Mouse (Mus musculus): ENCODE results near the gene Tubal3. TPM values are rescaled to one million over a fixed set of nuclear protein-coding genes. Genes with fewer than 3 reads are reported as not detected.
"Not testable (repeated sequence)": the region's sequence is repeated elsewhere in the genome, so short reads cannot be mapped to it uniquely, and the experiment has no call there.

The Tubal3 gene
- not detected for total RNA-seq (2021)
- long read RNA-seq, experiment 1 = 0 reads
- long read RNA-seq, experiment 2 = 0 reads

DNA sequence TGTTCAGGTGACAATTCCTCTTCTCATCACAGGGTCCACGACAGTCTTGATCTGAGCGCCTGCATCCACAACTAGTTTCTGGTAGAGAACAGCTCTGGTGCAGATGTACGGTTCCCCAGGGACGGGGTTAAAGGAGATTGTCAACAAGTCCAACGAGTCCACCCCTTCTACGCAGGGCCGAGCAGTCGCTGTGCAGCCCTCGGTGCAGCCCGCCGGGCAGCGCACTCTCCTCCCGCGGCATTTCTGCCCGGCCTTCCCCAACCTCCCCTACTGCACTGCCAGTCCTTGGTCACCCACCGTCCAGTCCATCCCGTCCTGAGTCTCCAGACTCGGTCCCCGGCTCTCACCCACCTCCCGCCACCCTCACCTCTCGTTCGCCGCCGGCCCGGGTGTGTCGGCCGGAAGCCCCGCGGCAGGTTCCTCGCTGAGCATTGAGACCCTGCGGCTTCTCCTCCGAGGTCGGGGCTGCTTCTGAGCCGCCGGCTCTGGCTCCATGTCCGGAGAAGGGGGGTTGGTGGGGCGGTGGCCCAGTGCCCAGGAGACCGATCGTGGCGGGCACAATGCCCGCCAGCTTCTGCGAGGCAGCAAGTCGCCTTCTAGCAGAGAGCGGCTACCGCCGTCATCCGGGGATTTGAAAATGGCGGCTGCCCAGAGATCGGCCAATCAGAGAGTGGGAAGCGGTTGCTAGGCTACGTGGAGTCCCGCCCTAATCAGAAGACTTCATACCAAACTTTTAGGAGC, at the start of gene Tubal3, which contains the start of gene Net1:
Tubal3 (plus strand) TSS at position 704 of the 741 bp plus-strand sequence.
Net1 (minus strand) TSS at position 650 of the 741 bp plus-strand sequence.
- peak; percentile 86 to 91 for DNase-seq
- intact Hi-C loops (cut with DNase I) = no loop called here

DNA sequence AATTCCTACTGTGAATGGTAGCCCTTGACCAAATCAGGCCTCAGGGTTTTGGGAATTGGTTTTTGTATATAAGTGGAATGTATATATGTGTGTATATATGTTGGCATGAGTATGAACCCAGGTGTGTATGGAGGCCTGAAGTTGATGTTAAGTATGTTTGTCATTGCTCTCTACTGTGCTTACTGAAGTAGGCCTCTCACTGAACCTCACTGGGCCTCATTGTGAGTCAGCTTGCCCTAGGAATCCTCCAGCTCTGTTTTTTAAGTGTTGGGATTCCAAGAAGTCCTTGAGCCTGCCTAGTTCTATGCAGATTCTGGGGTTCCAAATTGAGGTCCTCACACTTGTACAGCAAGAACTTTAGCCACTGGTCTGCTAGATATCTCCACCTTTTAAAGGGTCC, 48.2 kb upstream of the Tubal3 start:
- no peak for DNase-seq
- intact Hi-C loops (cut with DNase I) = no loop called here

DNA sequence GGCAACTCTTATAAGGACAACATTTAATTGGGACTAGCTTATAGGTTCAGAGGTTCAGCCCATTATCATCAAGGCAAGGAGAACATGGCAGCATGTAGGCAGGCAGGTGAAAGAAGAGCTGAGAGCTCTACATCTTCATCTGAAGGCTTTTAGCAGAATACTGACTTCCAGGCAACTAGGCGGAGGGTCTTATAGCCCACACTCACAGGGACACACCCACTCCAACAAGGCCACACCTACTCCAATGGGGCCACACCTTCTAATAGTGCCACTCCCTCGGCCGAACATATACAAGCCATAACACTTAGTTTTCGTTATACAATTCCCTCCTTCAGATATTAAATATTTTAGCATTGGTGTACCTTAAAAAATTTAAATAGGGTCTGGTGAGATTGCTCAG, 45.2 kb upstream of the Tubal3 start:
- DNase-seq = no peak
- intact Hi-C loops (cut with DNase I) = no loop called here

DNA sequence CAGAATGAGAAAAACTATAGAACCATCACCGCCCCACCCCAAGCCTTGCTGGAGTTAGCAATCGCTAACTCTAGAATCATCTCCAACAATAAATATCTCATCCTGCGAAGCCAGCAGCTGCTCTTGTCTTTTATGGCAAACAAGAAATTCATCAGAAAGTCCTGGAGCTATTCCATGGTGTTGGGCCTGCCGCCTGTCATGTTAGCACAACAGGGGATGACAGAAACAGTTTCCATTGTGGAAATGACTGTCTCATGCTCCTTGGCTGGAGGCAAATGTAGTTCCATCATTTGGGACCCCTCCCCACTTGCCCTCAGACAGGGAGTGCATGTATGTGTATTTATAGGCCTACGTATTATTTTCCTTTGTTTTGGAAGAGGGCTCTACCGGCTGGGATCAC, 41.6 kb upstream of the Tubal3 start:
- DNase-seq = no peak
- intact Hi-C loops (cut with DNase I) = no loop called here

DNA sequence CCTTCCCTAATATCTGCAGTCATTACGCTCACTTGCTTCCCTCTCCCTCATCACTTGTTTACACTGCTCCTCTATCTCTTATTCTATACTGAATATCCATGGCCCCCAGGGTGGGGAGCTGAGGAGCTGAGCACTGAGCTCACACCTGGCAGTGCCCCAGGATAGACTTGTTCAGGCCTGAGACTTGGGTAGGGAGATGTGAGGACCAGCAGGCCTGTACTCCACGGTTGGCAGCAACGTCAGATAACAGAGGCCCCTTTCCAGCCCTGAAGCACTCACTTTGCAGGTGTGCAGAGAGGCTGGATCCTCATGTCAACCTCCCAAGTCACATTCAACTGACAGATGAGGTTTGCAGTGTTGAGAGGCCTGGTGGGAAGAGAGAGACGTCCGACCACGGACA, 40.9 kb upstream of the Tubal3 start:
- intact Hi-C loops (cut with DNase I) = no loop called here
- DNase-seq = no peak

DNA sequence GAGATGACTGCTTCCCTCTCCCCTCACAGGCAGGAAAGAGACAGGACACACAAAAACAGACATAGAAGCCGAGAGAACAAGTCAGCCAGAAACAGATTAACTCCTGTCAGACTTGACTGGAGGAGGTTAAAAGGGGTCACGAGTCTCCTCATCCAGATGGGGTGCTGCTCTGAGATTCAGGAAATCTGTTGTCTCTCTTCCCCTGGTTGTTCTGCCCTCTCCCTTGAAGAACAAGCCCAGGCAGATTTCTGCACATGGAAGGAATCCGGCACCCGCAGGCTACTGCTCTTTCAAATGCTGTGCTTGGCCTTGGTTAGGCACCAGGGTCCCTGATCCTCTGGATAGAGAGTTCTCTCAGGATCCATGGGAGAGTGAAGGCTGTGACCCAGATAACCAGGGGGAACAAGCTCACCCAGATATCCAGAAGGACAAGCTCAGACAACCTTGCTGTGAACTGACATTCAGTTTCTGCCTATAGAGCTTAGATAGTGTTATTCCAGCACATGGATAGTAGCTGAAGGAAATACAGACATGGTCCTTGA, 40.3 kb upstream of the Tubal3 start:
- DNase-seq = no peak
- intact Hi-C loops (cut with DNase I) = no loop called here

DNA sequence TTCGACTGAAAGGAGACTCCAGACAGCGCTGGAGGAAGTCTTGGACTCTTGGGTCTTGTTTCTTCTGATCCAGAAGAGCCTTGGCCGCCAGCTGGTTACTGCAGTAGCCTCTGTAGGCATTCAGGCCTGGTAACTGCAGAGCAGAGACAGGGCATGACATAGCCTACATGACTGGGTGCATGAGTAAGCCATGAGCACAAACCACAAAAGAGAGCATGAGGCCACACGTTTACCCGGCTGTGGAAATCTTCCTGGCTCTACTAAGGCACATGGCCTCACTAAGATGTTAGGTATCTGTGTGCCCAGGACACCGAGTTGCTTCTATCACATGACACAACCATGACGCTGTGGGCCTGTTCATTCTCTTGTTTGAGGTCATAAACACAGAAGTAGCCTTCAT, 31.4 kb upstream of the Tubal3 start:
- intact Hi-C loops (cut with DNase I) = no loop called here
- no peak for DNase-seq

DNA sequence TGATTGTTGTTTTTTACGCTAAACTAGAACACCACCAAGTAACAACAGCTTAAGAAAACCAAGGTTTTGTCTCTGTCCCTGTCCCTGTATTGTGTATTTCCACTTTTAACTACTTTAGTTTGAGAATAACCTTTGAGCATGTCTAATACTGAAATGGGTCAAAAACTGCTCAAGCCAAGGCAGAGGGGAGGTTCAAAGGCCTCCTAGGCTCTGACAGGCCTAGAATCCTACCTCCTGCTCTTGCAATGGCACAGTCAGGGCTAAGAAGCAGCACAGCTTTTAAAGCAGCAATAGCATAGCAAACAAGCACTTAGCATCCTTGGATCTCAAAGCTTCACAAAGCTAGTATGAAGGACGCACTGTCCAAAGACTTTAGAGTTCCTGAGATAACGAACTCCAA, 29.0 kb upstream of the Tubal3 start:
- DNase-seq = no peak
- intact Hi-C loops (cut with DNase I) = no loop called here

DNA sequence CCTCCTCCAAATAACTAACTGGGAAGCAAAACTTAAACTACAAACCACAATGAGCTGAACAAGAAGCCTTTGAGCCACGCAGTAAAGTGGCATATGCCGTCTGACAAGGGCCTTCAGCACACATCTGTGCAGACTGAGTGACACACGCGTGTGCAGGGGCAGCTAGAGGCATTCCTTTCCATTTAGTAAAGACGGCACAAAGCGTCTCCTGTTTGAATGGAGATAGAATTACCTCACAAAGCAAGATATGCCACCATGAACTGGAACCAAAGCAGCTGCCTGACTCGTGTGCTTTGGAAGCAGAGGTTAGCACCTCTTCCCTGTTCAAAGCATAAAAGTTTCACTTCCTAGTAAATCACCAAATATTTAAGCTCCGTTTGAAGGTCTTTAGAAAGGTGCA, 28.0 kb upstream of the Tubal3 start:
- intact Hi-C loops (cut with DNase I) = loop anchor here (10.0 kb wide), 1 partner anchor 485 kb away; no protein-coding TSS in a partner anchor
- no peak for DNase-seq

DNA sequence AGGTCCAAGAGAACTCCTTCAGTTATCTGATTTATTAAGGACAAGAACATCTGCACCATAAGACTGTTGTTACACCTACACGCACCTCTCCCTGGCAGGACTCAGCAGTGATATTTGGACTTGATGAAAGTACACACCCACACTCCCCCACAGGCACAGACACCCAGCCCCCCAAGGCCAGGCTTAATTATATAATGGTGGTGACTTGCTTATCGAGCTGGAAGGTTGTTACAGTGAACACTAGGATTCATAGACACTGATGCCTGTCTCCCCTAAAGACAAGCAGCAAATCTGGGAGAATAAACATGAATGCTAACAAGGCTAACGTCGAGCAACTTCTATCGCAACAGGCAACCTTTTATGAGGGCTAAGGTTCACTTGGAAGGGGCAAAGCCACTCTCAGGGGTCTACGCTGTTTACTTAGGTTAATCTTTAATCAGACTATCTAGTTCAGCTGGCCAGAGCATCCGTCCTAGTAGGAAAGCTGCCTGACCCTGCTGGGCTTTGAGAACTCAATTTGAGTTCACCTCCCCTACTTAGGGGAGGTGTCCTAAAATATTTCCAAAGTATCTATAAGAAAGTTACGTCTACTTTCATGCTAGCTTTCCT, 26.5 kb upstream of the Tubal3 start:
- no peak for DNase-seq
- intact Hi-C loops (cut with DNase I) = loop anchor here (10.0 kb wide), 1 partner anchor 487 kb away; no protein-coding TSS in a partner anchor

DNA sequence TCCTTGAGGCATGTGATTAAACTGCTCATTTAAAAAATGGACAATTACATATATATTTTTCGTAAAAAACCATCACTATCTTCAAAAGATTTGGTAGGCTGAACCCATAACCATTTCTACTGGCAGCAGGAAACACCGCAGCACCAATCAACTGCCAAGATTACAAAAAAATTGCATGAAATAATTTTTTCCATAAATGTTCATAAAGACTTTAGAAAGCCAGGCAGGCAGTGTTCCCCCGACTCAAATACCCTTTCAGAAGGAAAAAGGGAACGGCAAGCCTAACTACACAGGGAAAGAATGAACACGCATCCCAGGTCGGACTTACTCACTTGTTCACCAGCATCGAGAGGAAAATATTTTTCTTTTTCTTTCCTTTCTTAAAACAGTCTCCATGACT, 25.5 kb upstream of the Tubal3 start:
- intact Hi-C loops (cut with DNase I) = loop anchor here (10.0 kb wide), 1 partner anchor 488 kb away; no protein-coding TSS in a partner anchor
- DNase-seq = no peak

DNA sequence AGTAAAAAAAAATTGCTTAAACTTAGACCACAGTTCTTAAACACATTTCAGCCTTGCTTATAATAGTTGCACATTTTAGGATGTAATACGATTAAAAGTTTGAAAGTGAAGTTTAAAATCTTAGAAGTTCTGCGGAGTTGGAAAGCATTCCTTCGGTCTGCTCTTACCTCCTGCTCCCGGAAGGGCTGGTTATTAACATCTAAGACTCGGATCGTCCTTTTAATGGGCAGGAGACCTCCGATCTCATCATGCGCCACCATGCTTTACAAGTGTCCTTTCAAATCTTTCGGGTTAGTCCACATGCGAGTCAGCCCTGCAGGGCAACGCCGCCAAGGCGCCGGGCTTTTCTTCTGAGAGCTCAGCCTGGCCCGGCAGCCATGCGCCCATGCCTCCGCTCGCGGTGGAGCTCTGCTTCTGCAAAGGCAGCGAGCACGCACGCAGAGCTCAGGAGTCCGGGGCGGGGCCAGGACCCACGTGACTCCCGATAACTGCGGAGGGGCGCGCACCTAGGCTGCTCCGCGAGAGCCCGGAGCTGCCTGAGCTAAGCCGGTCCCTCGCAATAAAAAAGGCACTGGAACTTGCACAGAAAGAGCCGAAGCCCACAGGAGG, 24.8 kb upstream of the Tubal3 start:
- intact Hi-C loops (cut with DNase I) = loop anchor here (10.0 kb wide), 1 partner anchor 488 kb away; no protein-coding TSS in a partner anchor
- DNase-seq = peak; percentile 89 to 90

DNA sequence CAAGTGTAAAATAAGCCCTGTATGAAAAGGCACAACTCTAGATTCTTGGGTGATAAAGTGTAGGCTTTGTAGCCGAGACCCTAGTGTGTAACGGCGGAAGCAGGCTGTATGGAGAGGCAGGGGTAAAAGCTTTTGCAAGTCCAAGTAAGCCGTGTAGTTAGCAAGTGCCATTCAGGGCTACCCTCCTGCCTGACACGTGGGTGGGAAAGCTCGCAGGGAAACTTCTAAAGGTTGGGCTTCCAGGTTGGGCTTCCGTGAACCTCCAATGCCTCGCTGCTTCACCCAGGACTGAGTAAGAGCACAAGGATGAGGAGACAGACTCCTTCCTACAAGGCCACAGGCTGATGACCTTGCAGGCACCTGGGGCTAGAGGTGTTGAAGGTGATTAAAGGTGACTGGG, 23.5 kb upstream of the Tubal3 start:
- no peak for DNase-seq
- intact Hi-C loops (cut with DNase I) = loop anchor here (10.0 kb wide), 1 partner anchor 490 kb away; no protein-coding TSS in a partner anchor

DNA sequence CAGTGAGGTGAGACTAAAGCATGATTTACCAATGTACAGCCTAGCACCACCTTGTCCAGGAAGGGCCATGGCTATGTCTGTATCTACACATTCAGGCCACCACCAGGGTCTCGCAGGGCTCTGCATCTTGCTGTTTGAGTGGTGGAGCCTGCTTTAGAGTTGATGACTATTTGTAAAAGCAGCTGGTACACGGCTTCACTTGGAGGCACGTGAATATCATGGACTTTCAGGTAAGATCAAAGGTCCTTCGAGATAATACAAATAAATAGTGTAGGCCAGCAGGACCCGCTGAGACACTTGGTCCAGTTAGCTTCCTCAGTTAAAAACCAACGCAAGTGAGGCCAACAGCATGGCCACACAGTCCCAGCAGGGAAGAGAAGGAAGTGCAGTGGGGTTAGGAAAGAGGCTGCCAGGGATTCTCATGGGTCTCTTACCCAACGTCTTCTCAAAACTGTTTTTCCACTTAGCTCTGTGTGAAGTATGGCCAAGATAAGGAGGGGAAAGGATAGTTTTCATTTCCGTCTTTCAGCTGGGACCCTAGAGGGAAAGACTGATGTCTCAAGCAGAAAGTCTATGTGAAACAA, 22.6 kb upstream of the Tubal3 start:
- DNase-seq = no peak
- intact Hi-C loops (cut with DNase I) = loop anchor here (5.0 to 10.0 kb wide), 2 partner anchors 107 to 491 kb away; no protein-coding TSS in a partner anchor

DNA sequence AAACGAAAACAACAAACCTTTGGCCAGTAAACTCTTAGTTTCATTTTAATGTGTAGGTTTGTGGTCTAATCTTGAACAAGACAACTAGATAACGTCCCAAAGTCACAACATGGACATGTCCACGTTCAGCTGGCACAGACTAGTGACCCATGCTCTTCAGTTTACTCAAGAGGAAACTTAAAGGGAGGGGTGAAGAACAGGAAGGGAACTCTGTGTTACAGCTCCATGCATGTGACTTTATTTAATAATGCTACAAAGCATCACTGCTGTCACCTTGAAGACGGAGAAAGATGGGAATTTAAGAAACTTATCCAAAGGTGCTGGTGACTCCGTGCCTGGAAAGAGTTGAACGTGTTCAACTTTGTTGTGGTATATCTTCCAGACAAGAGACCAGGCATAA, 22.0 kb upstream of the Tubal3 start:
- intact Hi-C loops (cut with DNase I) = loop anchor here (1.0 to 10.0 kb wide), 3 partner anchors 106 to 491 kb away; no protein-coding TSS in a partner anchor
- DNase-seq = no peak

DNA sequence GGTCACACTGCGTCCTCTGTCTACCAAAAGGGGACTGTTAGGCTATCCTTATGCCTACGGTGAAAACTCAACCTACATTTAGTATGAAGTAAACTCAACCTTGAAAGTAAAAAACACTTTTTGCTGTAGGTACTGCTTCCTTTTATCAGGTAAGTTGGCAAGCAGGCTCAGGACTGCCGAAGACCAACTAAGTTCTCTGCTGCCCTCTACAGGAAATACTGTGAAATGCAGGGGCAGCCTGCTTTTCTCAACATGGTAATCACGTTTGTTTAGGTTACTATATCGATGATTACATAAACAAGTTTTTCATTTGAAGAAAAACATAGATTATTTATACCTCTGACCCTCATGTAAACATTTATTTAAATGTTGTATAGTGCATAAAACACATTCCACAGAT, 21.2 kb upstream of the Tubal3 start:
- peak; percentile 66 to 80 for DNase-seq
- intact Hi-C loops (cut with DNase I) = loop anchor here (1.0 to 10.0 kb wide), 3 partner anchors 105 to 492 kb away; no protein-coding TSS in a partner anchor

DNA sequence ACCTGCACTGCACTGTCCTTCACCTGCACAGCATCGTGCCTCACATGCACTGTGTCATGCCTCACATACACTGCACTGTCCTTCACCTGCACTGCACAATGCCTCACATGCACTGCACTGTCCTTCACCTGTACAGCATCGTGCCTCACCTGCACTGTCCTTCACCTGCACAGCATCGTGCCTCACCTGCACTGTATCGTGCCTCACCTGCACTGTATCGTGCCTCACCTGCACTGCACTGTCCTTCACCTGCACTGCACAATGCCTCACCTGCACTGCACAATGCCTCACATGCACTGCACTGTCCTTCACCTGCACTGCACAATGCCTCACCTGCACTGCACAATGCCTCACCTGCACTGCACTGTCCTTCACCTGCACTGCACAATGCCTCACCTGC, 19.9 kb upstream of the Tubal3 start:
- intact Hi-C loops (cut with DNase I) = loop anchor here (5.0 to 10.0 kb wide), 2 partner anchors 104 to 493 kb away; no protein-coding TSS in a partner anchor
- not testable (repeated sequence) for DNase-seq

DNA sequence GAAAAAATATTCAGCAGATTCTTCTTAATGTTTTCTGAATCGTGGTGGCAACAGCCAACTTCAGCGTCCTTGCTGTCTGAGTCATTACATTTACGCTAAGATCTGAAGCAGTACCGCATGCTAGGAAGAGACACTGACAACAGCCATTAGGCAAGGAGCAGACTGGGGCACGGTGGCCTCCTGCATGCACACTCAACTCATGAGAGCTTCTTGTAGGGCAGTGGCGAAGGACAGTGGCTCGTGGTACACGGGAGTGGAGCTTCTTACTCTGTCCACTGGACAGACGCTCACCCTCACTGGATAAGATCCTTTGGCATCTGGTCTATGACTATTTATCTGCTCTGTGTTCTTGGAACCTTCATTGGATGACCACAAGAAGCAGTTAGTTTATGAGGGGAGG, 18.8 kb upstream of the Tubal3 start:
- intact Hi-C loops (cut with DNase I) = loop anchor here (5.0 to 10.0 kb wide), 2 partner anchors 103 to 494 kb away; no protein-coding TSS in a partner anchor
- DNase-seq = no peak

DNA sequence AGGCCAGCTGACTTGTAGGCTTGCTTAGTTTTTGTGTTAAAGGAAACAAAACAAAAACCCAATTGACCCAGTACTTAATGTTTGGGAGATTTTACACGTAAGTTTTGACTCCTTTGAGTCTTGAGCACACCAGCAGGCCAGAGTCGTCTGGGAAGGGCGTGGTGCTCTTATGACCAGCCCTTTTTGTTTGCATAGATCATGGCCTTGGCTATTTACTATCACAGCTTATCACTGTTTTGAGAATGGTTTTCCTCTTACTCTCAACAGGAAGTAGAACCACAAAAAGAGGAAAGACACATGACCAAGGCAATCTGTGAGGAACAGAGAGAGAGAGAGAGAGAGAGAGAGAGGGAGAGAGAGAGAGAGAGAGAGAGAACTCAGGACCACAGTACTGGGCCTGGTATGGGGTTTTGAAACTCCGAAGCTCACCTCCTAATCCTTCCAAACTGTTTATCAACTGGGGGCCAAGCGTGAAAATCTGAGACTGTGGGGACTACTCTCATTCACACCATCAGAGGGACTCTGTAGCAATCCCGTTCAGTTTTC, 10.8 kb upstream of the Tubal3 start:
- intact Hi-C loops (cut with DNase I) = no loop called here
- no peak for DNase-seq

DNA sequence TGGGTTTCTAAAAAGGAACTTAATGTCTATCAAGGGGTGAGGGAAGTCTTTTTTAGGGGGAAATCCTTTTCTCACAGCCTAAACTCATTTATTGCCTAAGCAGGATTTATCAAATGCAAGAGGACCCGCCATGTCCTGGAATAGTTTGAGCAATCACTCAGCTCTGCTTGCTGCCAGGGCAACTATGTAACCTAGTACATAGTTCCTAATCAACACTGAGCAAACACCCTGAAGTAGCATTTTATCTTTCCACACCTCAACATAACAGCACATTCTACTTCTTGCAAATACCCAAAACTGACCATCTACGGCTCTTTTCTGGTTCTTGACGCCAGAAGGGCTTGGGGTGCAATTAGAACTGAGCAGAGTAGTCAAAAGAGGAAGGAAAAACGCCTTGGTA, 9.8 kb upstream of the Tubal3 start:
- intact Hi-C loops (cut with DNase I) = no loop called here
- DNase-seq = no peak
